Mouse (Mus musculus) small intestine, adult 2 months (tissue): ENCODE results near the gene Clmp.
A peak's percentile ranks its signal among the peaks of the same experiment; 100 is the strongest.

Experiments used
- CTCF ChIP-seq: fragments of 200-500 bp; IDR thresholded peaks from 2 replicates; pipeline ENCODE4 v1.5.1; 2012; ENCODE audit warnings: low read depth, mild to moderate bottlenecking, control low read depth, inconsistent platforms, low read length, moderate library complexity, mixed read lengths; ENCODE audit not compliant: insufficient replicate concordance, insufficient read length; ENCODE audit errors: extremely low read depth
- POLR2A ChIP-seq: fragments of 200-500 bp; IDR thresholded peaks from 2 replicates; pipeline ENCODE4 v1.6.1; 2012; ENCODE audit warnings: low read depth, mild to moderate bottlenecking, control low read depth, inconsistent platforms, low read length, moderate library complexity

- peak; percentile 77; the same call in 1 of the 2 replicates for TF ChIP-seq CTCF
- TF ChIP-seq POLR2A, result no peak
These were observed 72.0 kb downstream of the Clmp start for GRCm38 (mm10) chr9:40757685-40758270.
